Mouse (Mus musculus): Measurements from ENCODE around the gene Kcnq2.

- TF ChIP-seq CTCF (IDR thresholded peaks at IDR 0.05; ENCODE audit: control insufficient read depth, insufficient read depth, low read length) (no peak), POLR2A (IDR thresholded peaks at IDR 0.05; ENCODE audit: borderline replicate concordance, control insufficient read depth, low read depth, low read length) (no peak)
Observed at GRCm38 (mm10) chr2:181174646-181175045, 39.5 kb upstream of the Kcnq2 start.

Measured in bone marrow, adult 2 months (tissue).